Mouse (Mus musculus) hindlimb bud, embryonic 11.5 days (tissue): ENCODE results near the gene Inhba.

Experiments
- DNase-seq: peaks from one replicate; pipeline ENCODE4 v3.0.0-alpha.2; 2012; ENCODE audit warnings: low read depth, low spot score; ENCODE audit errors: extremely low spot score

Gene Inhba

DNA sequence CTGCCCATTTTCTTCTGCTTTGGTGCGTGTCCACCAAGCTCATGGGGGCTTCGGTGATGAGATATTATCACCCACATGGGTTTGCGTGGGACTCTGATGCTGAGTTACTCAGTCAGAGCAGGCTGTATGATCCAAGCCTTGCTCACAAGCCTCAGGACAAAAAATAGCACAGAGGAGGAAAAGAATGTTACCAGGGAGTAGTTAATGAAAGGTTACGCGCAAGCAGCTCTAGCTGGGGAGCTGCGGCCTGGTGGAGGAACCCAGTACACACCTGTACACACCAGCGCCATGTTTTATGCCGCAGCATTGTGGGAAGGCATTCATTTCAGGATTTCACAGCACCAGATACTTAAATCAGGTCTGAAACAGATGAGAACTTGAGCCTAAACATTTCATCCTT, 10.9 kb downstream of the Inhba start:
- no peak for DNase-seq

DNA sequence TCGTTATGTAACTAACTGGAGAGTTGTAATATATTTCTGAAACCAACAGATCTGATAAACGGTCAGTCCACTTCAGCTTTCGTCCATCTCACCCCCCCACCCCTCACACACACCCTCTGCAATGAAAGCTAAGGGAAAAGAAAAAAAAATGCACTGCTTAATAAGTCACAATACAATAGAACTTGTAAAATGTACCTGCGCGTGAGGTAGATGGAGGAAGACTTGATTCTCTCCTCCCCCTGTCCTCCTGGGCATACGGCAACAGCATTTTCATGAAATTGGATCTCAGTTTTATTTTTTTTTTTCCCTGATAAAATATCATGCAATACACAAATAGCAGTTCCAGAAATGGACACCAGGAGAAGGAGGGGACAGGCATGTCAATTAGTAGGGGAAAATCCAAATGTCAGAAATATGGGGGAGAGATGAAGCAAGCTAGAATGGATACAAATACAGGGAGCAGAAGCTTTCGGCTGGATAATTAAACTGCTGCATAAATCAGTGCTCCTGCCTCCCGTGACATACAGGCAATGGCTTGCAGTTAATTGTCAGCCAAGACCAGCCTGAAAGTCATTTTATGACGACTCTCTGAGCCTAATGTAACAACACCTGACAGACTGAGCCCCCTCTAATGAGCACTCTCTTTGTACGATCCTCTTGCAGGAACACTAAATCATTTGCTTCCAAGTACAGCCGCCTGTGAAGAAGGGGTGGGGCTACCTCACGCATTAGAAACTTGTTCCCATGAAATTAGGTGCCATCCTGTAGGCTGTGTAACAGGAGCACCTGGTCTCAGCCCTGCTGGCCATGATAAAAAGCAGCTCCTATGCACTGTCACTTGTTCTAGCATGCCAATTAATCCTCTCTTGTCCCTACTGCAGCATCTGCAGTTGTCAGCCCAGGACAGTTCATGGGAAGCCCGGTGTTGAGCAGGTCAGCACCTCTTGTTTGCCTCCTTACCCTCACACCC, 11.7 kb downstream of the Inhba start:
- no peak for DNase-seq

DNA sequence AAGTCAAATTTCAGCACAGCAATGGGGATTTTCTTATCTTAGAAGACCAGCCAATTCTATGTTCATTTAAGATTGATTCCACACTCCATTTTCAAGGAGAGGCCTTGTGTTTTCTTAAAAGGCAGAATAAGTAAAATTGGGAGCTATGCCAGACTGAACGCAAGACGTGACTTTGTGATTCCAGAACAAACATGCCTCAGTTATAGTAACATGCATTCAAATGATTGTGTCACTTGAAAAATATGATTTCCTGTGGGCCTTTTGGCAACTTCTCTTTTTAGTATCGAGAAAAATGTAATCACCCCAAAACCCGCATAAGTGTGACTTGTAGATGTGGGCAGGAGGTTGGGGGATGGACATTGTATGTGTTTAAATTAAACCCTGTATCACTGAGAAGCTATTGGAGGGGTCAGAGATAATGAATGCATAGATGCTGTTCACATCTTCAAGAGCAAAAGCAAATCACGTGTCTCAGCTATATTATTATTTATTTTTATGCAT, 19.0 kb downstream of the Inhba start:
- no peak for DNase-seq

DNA sequence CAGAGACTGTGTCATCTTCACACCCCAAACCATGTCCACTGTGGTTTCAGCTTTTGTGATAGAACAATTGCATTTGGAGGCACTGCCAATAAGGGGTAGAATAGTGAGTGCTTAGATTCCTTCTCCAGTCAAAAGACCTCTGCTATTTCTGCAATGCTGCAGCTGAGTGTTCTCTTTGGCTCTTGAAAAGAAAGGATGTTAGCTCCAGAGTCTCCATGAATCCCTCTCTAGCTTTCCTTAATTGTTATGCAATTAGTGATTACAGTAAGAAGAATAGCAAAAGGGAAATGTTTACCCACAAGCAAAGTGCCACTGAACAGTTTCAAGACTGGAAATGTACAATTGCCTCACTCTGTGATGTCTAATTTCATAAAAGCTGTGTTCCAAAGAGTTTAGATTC, 20.8 kb downstream of the Inhba start:
- DNase-seq: no peak

DNA sequence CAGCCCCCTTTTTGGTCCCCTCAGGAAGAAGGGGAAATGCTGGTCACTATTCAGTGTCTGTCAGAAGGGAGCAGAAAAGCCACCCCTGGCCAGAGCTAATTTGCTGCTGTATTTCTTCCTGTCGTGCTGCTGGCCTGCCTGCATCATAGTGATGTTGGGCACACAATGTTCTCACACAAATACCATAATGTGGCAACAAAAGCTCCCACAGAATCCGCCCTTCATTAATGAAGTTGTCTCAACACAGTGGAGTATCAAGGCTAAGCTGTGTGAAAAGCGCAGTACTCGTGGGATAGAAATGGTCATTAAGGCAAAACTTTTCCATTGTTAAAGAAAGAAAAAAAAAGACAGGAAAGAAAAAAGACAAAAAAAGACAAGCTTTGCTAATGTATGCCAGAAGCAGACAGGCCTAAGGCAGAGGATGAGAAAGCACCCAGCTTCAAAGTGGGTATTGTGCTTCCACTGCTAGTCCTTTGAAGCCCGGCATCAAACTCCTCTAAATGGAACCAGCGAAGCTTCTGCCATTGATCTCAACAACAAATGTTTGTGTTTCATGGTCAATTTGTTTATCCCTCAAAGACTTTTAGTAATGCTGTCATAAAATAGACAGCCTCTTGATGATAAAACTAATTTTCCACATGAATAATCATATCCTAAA, 21.4 kb downstream of the Inhba start:
- DNase-seq: no peak

DNA sequence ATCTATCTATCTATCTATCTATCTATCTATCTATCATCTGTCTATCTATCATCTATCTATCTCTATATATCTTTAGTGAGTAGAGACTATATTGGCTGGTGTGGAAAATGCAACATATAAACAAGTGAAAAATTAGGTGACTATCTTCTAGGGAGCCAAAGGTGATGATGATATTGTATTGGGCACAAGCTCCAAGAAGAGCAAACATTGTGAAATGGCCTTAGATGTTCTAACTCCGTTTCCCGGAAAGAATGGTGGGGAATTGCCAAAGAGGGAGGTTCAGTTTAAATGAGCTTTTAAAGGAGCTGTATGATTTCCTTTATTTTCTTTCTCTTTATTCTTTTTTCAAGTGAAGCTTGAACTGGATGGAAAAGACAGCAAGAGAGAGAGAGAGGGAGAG, 57.4 kb downstream of the Inhba start:
- DNase-seq: no peak

DNA sequence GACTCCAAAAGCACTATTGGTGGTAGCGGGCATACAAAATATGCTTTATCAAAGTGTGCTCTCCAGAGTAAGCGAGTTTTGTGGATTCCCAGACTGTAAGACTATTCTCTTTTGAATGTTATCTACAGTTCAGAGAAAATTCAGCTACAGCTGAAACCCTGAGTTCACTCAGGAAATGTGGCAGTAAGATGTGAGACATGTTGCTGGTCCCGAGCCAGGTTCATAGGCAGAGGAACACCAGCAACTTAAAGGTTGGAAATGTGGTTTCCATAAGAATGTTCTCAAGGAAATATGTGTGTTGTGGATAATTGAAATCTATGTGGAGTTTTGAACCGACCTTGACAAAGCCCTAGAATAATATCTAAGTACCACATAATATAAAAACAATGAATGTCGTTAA, 65.6 kb downstream of the Inhba start:
- DNase-seq: no peak

DNA sequence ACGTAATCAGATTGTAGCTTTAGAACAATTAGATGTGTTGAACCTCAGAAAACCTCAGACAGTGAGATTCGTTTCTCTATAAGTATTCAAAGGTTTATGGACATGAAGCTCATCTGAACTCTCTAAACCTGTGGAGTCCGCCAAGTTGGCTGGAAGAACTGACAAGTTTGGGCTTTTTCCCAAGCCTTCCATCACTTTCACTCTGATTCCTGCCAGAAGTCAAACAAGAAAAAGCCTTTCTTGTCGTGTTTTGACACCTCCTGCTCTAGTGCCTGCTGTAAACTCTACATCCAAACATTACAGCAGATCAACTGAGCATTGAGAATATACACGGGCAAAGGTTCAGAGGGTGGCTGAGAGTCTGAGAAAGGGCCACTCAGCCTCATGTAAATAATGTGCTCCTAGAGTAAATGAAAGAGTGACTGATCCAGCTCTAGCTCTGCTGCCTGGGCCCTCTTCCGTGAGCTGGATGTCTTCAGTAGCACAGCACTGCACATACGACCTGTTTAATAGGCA, 66.6 kb downstream of the Inhba start:
- no peak for DNase-seq

DNA sequence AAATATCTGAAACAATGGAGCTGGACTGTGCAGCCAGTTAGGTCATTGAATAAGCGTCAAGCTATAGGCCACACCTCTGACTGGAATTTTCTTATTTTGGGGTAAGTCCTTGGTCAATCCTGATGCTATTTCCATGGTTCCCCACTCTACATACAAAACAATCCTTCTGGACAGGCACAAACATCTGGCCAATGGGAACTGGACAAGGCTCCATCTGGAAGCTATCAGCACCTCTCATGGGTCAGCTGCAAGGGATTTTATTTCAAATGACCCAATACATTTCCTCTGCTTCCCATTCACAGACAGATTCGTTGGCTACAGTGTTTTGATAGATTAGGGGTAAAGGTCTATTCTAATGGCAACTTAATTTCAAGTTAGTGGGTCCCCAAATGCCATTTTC, 68.6 kb downstream of the Inhba start:
- DNase-seq: peak; percentile 30
